8 mouse cellular contexts compared by ENCODE assay signal in genomic region chr12:73554155-73554554, GRCm38 (mm10). TPM values are rescaled to one million over a fixed set of nuclear protein-coding genes. Genes with fewer than 3 reads are reported as not detected.
DNase-seq lines count a peak whose midpoint lies in the region; ATAC-seq and TF ChIP-seq lines count a peak whose summit lies in the region.

No protein-coding gene starts in this region.

- no peak overlapping the region for H3K9ac ChIP-seq in heart, embryonic 14.5 days (ENCODE audit: low read length)
- no peak overlapping the region for H3K9ac ChIP-seq in kidney, postnatal 0 days (ENCODE audit: low read depth, low read length)
- no peak overlapping the region for H3K9ac ChIP-seq in liver, embryonic 14.5 days (replicated peaks)
- no peak overlapping the region for H3K9ac ChIP-seq in neural tube, embryonic 13.5 days

- H3K4me2 ChIP-seq in heart, embryonic 14.5 days (ENCODE audit: low read length): no peak overlapping the region
- no peak overlapping the region for H3K4me2 ChIP-seq in kidney, postnatal 0 days (ENCODE audit: low read length)
- H3K4me2 ChIP-seq in liver, embryonic 14.5 days (ENCODE audit: low read depth): no peak overlapping the region
- H3K4me2 ChIP-seq in neural tube, embryonic 13.5 days: no peak overlapping the region

- H3K9me3 ChIP-seq in embryonic facial prominence, embryonic 10.5 days: no peaks in the 10 kb centered on the region
- H3K9me3 ChIP-seq in heart, embryonic 14.5 days (ENCODE audit: control insufficient read depth, low read length): no peaks in the 10 kb centered on the region
- no peaks in the 10 kb centered on the region for H3K9me3 ChIP-seq in kidney, postnatal 0 days (replicated peaks; ENCODE audit: low read length)
- H3K9me3 ChIP-seq in liver, embryonic 14.5 days (ENCODE audit: control insufficient read depth, low read length): no peaks in the 10 kb centered on the region
- H3K9me3 ChIP-seq in neural tube, embryonic 13.5 days: no peaks in the 10 kb centered on the region

- WGBS in embryonic facial prominence, embryonic 10.5 days: 4% methylated on average over 5 of the region's 5 CpGs
- WGBS in heart, embryonic 14.5 days: 4% methylated on average over 5 of the region's 5 CpGs
- WGBS in kidney, postnatal 0 days: 5% methylated on average over 5 of the region's 5 CpGs
- WGBS in liver, embryonic 14.5 days (ENCODE audit: insufficient replicate concordance): 4% methylated on average over 5 of the region's 5 CpGs
- WGBS in neural tube, embryonic 13.5 days: 3% methylated on average over 5 of the region's 5 CpGs

- H3K27me3 ChIP-seq in embryonic facial prominence, embryonic 10.5 days (replicated peaks; ENCODE audit: low read depth, poor library complexity, severe bottlenecking): peaks cover 24% of the 10 kb centered on the region
- H3K27me3 ChIP-seq in heart, embryonic 14.5 days (ENCODE audit: control insufficient read depth, insufficient read depth, low read length): peaks cover 13% of the 10 kb centered on the region
- H3K27me3 ChIP-seq in kidney, postnatal 0 days (ENCODE audit: insufficient read depth, low read length): peaks cover 12% of the 10 kb centered on the region; the same call in 1 of the 2 replicates
- no peaks in the 10 kb centered on the region; the same call in 1 of the 2 replicates for H3K27me3 ChIP-seq in liver, embryonic 14.5 days (ENCODE audit: control insufficient read depth, insufficient read depth, low read length)
- peaks cover 31% of the 10 kb centered on the region for H3K27me3 ChIP-seq in neural tube, embryonic 13.5 days

- H3K36me3 ChIP-seq in embryonic facial prominence, embryonic 10.5 days (replicated peaks): no peaks in the 10 kb centered on the region
- H3K36me3 ChIP-seq in heart, embryonic 14.5 days (ENCODE audit: control insufficient read depth, insufficient read depth, low read length): no peaks in the 10 kb centered on the region
- no peaks in the 10 kb centered on the region for H3K36me3 ChIP-seq in kidney, postnatal 0 days (ENCODE audit: insufficient read depth, low read length)
- H3K36me3 ChIP-seq in liver, embryonic 14.5 days (replicated peaks; ENCODE audit: control insufficient read depth, insufficient read depth, low read depth): no peaks in the 10 kb centered on the region
- no peaks in the 10 kb centered on the region for H3K36me3 ChIP-seq in neural tube, embryonic 13.5 days

- no peak overlapping the region for H3K27ac ChIP-seq in embryonic facial prominence, embryonic 10.5 days (replicated peaks)
- H3K27ac ChIP-seq in heart, embryonic 14.5 days (replicated peaks in 1 of 2; ENCODE audit: control insufficient read depth in 1 of 2, insufficient read depth in 1 of 2, low read depth in 2 of 2, low read length in 2 of 2): no peak overlapping the region
- no peak overlapping the region for H3K27ac ChIP-seq in kidney, postnatal 0 days
- no peak overlapping the region for H3K27ac ChIP-seq in liver, embryonic 14.5 days
- H3K27ac ChIP-seq in neural tube, embryonic 13.5 days (replicated peaks): no peak overlapping the region

- H3K4me3 ChIP-seq in embryonic facial prominence, embryonic 10.5 days: no peak overlapping the region
- H3K4me3 ChIP-seq in heart, embryonic 14.5 days (ENCODE audit: control insufficient read depth in 1 of 2, insufficient read depth in 1 of 2, low read depth in 1 of 2, low read length in 2 of 2): no peak overlapping the region
- no peak overlapping the region for H3K4me3 ChIP-seq in kidney, postnatal 0 days (replicated peaks; ENCODE audit: low read depth, low read length)
- no peak overlapping the region for H3K4me3 ChIP-seq in liver, embryonic 14.5 days (ENCODE audit: insufficient read depth in 1 of 2, low read depth in 2 of 2, low read length in 2 of 2)
- H3K4me3 ChIP-seq in neural tube, embryonic 13.5 days: no peak overlapping the region

- DNase-seq in CD8-positive naive resting alpha-beta T cell, adult 2 months (ENCODE audit: low read depth in 2 of 2, low spot score in 2 of 2): peak; percentile 63 to 71
- peak; percentile 56 to 60 for DNase-seq in adrenal gland, adult 18-20 months (ENCODE audit: low spot score in 2 of 2)
- DNase-seq in embryonic facial prominence, embryonic 10.5 days (ENCODE audit: low spot score): peak; percentile 78
- DNase-seq in kidney, postnatal 0 days (ENCODE audit: low spot score): peak; percentile 91
- peak; percentile 36 to 38 (median 36) for DNase-seq in liver, embryonic 14.5 days (ENCODE audit: low read depth in 3 of 3, low spot score in 3 of 3)
- peak; percentile 79 for DNase-seq in thymus, postnatal 4 days

- peaks cover 8% of the 10 kb centered on the region for H3K4me1 ChIP-seq in embryonic facial prominence, embryonic 10.5 days
- H3K4me1 ChIP-seq in heart, embryonic 14.5 days (ENCODE audit: control insufficient read depth in 2 of 2, insufficient read depth in 2 of 2, low read length in 2 of 2): no peaks in the 10 kb centered on the region
- no peaks in the 10 kb centered on the region for H3K4me1 ChIP-seq in kidney, postnatal 0 days (replicated peaks; ENCODE audit: insufficient read depth, low read length)
- H3K4me1 ChIP-seq in liver, embryonic 14.5 days (replicated peaks; ENCODE audit: control insufficient read depth in 2 of 2, insufficient read depth in 2 of 2, low read length in 1 of 2): no peaks in the 10 kb centered on the region
- no peaks in the 10 kb centered on the region for H3K4me1 ChIP-seq in neural tube, embryonic 13.5 days (replicated peaks)

- TF ChIP-seq EP300 in liver, embryonic 14.5 days (IDR thresholded peaks at IDR 0.05; ENCODE audit: low read depth): no peak

- ATAC-seq in heart, embryonic 14.5 days (ENCODE audit: insufficient number of reproducible peaks, insufficient read depth, low FRiP score, low read depth): 0 out of 2 replicates have a peak, but pooled peaks have one; percentile 43
- ATAC-seq in kidney, postnatal 0 days (replicated peaks; ENCODE audit: low FRiP score, low read depth): peak; percentile 49; the same call in 1 of the 2 replicates
- no peak for ATAC-seq in liver, embryonic 14.5 days (ENCODE audit: insufficient read depth)
- peak; percentile 61; the same call in 1 of the 2 replicates for ATAC-seq in neural tube, embryonic 13.5 days (ENCODE audit: low read depth)

- TF ChIP-seq CTCF in kidney, postnatal 0 days (IDR thresholded peaks at IDR 0.05; ENCODE audit: low read depth): peak; percentile 81
- peak; percentile 70 for TF ChIP-seq CTCF in liver, embryonic 14.5 days (IDR thresholded peaks at IDR 0.05; ENCODE audit: low read depth)

RNA-seq across cellular contexts. Expression of gene Tmem30b, which starts 8.0 kb away (rescaled TPM):
- under 1 TPM in 1 of 2 experiments, not detected in 1; 0.19 TPM for total RNA-seq in adrenal gland, adult 18-20 months (2021)
- 8.1 and 11.0 TPM in 2 replicates for polyA plus RNA-seq in embryonic facial prominence, embryonic 10.5 days (2016; fragmentation: Nextera tagmentation; extraction: Ambion mirVana)
- 0.11 and 0.27 TPM in 2 replicates for polyA plus RNA-seq in heart, embryonic 14.5 days (2014; fragmentation: Nextera tagmentation; extraction: Ambion mirVana)
- polyA plus RNA-seq in kidney, postnatal 0 days (2015; fragmentation: Nextera tagmentation; extraction: Ambion mirVana): 31.2 and 31.9 TPM in 2 replicates
- polyA plus RNA-seq in liver, embryonic 14.5 days (2012; rRNA removed): 1.9 and 2.0 TPM in 2 replicates
- 3.8 and 3.9 TPM in 2 replicates for polyA plus RNA-seq in liver, embryonic 14.5 days (2014; fragmentation: Nextera tagmentation; extraction: Ambion mirVana)
- 0.45 and 0.61 TPM in 2 replicates for polyA plus RNA-seq in neural tube, embryonic 13.5 days (2015; fragmentation: Nextera tagmentation; extraction: Ambion mirVana)

RNA-seq across cellular contexts. Expression of gene Prkch, which starts 30.4 kb away (rescaled TPM):
- 10 to 100 TPM; 11.0 to 12.5 TPM for total RNA-seq in adrenal gland, adult 18-20 months (2021)
- polyA plus RNA-seq in embryonic facial prominence, embryonic 10.5 days (2016; fragmentation: Nextera tagmentation; extraction: Ambion mirVana): 6.7 and 6.9 TPM in 2 replicates
- polyA plus RNA-seq in heart, embryonic 14.5 days (2014; fragmentation: Nextera tagmentation; extraction: Ambion mirVana): 14.3 and 16.5 TPM in 2 replicates
- 10.4 and 11.2 TPM in 2 replicates for polyA plus RNA-seq in kidney, postnatal 0 days (2015; fragmentation: Nextera tagmentation; extraction: Ambion mirVana)
- 0.78 and 1.1 TPM in 2 replicates for polyA plus RNA-seq in liver, embryonic 14.5 days (2012; rRNA removed)
- polyA plus RNA-seq in liver, embryonic 14.5 days (2014; fragmentation: Nextera tagmentation; extraction: Ambion mirVana): 1.5 and 1.6 TPM in 2 replicates
- 9.6 and 11.8 TPM in 2 replicates for polyA plus RNA-seq in neural tube, embryonic 13.5 days (2015; fragmentation: Nextera tagmentation; extraction: Ambion mirVana)

Comparison
In these comparisons a context has a peak if more than half of its experiments do, and no peak if none do; other contexts are left out.
1. DNase-seq: peak in every context shown above with its lines; median percentile 91 in kidney, postnatal 0 days; 79 in thymus, postnatal 4 days; 78 in embryonic facial prominence, embryonic 10.5 days; 67 in CD8-positive naive resting alpha-beta T cell, adult 2 months; 58 in adrenal gland, adult 18-20 months; 36 in liver, embryonic 14.5 days.